Mouse (Mus musculus): Measurements from ENCODE around the gene Ndufa1.
"Not testable (repeated sequence)": the region's sequence is repeated elsewhere in the genome, so short reads cannot be mapped to it uniquely, and the experiment has no call there.

Ndufa1 gene

GRCm38 (mm10) chrX:37191105-37191743 is at the start of gene Ndufa1, which contains the start of gene Rnf113a1:
Gene Ndufa1 (minus strand): TSS chrX:37191163.
Gene Rnf113a1 (plus strand): TSS chrX:37191245.
- DNase-seq (ENCODE audit: low read depth) = peak; percentile 84

GRCm38 (mm10) chrX:37222158-37222557 is 31.2 kb upstream of the Ndufa1 start, which contains the start of gene Rhox1:
Gene Rhox1 (minus strand): TSS chrX:37222258.
- not testable (repeated sequence) for DNase-seq (ENCODE audit: low read depth)

- no peak for DNase-seq (ENCODE audit: low read depth)
Measured at GRCm38 (mm10) chrX:37210941-37211340, 20.0 kb upstream of the Ndufa1 start, which contains the start of gene Gm9. Gene Gm9 (minus strand): TSS chrX:37211041.

GRCm38 (mm10) chrX:37198676-37199075 is 7.7 kb upstream of the Ndufa1 start:
- DNase-seq (ENCODE audit: low read depth) = no peak

- DNase-seq (ENCODE audit: low read depth) = peak; percentile 26
Measured at GRCm38 (mm10) chrX:37191744-37192379, 899 bp upstream of the Ndufa1 start.

GRCm38 (mm10) chrX:37190755-37191104 is 233 bp downstream of the Ndufa1 start:
- no peak for DNase-seq (ENCODE audit: low read depth)

- DNase-seq (ENCODE audit: low read depth) = not testable (repeated sequence)
Measured at GRCm38 (mm10) chrX:37184401-37184800, 6.6 kb downstream of the Ndufa1 start.

GRCm38 (mm10) chrX:37168742-37169141 is 22.2 kb downstream of the Ndufa1 start, which contains the start of gene Akap14:
Gene Akap14 (minus strand): TSS chrX:37168842.
- no peak for DNase-seq (ENCODE audit: low read depth)

GRCm38 (mm10) chrX:37167085-37167484 is 23.9 kb downstream of the Ndufa1 start:
- peak; percentile 77 for DNase-seq (ENCODE audit: low read depth)

- no peak for DNase-seq (ENCODE audit: low read depth)
Measured at GRCm38 (mm10) chrX:37163115-37163514, 27.8 kb downstream of the Ndufa1 start.

GRCm38 (mm10) chrX:37161169-37161568 is 29.8 kb downstream of the Ndufa1 start:
- peak; percentile 16 for DNase-seq (ENCODE audit: low read depth)

- peak; percentile 39 for DNase-seq (ENCODE audit: low read depth)
Measured at GRCm38 (mm10) chrX:37157839-37158238, 33.1 kb downstream of the Ndufa1 start.

- peak; percentile 51 for DNase-seq (ENCODE audit: low read depth)
Measured at GRCm38 (mm10) chrX:37144954-37145353, 46.0 kb downstream of the Ndufa1 start.

GRCm38 (mm10) chrX:37144498-37144897 is 46.5 kb downstream of the Ndufa1 start:
- not testable (repeated sequence) for DNase-seq (ENCODE audit: low read depth)

- peak; percentile 49 for DNase-seq (ENCODE audit: low read depth)
Measured at GRCm38 (mm10) chrX:37141732-37142131, 49.2 kb downstream of the Ndufa1 start.
